Mouse (Mus musculus): ENCODE data around the gene Mospd3.

The Mospd3 gene

DNA sequence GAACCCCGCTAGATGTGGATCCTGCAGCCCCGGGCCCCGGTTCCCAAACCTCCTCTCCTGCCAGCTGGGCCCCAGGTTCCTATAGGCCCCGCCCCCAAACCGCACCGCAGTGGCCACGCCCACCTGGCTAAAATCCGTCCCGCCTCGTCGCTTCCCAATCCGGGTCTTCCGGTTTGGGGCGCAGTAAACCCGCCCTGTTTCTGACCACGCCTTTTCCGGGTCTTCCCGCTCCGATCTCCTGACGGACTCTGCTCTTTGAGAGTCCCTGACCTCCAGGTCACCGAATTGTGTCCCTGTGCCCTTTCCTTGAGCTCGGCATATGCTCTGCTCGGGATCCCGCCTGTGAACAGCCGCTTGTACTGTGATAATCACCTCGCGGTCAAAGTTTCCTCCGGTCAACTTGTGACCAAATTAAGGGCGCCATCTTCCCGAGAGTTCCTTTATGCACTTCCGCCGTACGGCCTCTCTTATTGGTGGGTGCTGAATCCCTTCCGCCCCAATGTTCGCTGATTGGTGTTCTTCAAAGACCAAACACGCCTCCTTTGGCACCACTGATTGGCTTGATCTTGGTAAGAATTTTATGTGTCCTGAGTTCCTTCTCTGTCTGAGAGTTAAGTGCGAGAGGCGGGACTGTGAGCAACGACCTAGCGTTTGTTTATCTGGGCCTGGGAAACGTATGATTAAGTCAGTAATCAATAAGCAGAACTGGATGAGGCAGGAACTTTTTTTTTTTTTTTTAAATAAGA lies at the start of gene Mospd3:
Mospd3 (minus strand) TSS at position 440 of the 746 bp plus-strand sequence.
- DNase-seq (ENCODE audit: low spot score): peak; percentile 98

DNA sequence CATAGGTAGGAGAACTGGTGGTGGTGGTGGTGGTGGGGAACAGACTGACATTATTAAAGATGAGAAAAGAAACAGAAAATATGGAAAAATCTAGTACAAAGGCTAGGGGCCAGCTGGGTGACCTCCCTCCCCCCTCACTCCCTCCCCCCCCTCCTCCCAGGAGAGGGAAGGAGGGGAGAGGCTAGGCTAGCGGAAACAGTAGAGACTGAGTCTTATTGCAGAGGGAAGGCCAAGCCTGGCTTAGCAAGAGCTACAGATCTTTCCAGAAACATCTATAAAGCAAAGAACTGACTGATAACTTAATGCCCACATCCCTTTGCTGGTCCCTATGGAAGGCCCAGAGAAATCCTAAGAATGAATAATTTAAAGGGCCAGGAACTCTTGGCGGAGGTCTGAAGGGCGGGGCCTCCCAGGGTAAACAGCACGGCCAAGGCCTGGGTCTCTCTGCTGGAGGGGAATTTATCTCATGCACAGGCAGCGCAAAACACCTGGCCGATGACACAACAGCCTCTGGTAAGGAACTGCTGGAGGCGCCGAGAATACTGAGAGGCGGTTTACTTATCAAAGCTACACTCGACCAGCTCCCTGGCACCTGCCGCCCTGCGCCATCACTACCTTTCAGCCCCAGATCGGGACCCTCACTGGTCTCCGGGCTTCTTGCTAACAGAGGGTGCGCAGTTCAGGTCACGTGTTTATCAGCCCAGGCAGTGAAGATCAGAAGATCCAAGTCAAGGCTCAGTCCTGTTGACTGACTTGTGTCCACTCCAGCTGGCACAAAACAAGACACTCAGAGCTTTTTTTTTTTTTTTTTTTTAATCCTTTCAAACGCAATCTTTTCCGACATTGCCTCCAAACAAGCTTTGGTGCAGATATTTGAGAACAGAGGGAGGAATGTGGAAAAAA lies 49.1 kb upstream of the Mospd3 start:
- no peak for DNase-seq (ENCODE audit: low spot score)

GRCm38 (mm10) chr5:137649251-137649650 lies 48.4 kb upstream of the Mospd3 start:
- no peak for DNase-seq (ENCODE audit: low spot score)

GRCm38 (mm10) chr5:137647827-137648601 lies 47.2 kb upstream of the Mospd3 start:
- DNase-seq (ENCODE audit: low spot score): no peak

- DNase-seq (ENCODE audit: low spot score): no peak
These were observed 44.8 kb upstream of the Mospd3 start, which contains the start of gene Irs3 for GRCm38 (mm10) chr5:137645652-137646091. Gene Irs3, minus strand, starts transcription at chr5:137645714.

DNA sequence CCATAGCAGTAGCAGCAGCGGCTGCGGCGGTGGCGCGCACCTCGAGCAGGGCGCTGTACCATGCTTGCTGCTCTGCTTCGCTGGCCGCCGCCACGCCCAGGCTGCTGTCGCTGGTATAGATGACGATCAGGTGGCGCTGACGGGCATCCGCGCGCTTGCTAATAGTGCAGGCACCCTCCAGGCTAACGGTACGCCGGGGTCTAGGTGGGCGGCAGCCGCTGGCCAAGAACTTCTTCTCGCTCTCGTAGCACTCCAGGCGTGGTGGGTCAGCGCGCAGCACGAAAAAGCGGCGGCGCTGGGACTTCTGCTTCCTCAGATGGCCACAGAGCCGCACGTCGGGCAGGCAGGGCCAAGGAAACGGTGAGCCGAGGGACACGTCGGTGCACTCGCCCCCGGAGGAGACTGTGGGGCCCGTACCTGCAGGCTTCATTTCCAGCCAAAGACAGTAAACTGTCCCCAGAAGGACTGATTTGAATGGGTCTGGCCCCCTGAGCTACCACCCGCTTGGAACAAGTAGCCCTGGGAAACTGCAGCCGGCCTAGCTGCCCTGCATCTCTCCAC lies 44.3 kb upstream of the Mospd3 start:
- DNase-seq (ENCODE audit: low spot score): no peak

DNA sequence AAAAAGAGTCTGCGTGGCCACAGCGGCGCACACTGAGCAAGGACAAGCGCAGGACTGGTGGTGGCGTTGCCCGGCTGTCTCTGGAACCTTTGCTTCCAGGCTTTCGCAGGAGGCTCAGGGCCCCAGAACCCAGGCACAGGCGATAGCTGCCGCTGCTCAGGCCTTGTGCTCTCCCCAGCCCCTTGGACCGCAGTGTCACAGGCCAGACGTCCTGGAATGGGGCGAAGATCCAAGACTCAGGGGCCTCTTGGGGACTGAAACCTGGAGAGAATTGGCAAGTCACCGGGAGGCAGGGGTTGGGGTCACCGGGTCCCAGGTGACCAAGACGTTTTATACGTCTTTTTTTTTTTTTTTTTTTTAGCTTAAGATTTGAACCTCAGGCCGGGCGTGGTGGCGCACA lies 43.6 kb upstream of the Mospd3 start:
- DNase-seq (ENCODE audit: low spot score): no peak

DNA sequence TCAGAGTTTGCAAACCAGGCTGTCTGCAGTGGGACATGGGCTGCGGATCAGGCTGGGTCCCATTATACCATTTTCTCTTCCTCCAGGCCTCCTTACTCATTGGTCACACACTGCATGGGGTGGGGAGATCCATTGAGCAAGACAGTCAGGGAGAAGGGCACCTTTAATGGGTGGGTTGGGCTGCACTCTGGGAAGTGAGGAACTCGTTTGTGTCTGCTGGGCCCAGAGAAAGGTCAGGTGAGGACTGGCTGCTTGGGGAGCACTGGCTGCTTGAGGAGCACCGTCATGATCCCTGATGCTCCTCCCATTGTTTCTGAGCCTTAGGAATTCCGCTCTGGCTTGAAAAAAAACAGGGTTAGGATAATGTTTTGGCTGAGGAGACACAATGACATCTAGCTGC lies 42.0 kb upstream of the Mospd3 start:
- no peak for DNase-seq (ENCODE audit: low spot score)

DNA sequence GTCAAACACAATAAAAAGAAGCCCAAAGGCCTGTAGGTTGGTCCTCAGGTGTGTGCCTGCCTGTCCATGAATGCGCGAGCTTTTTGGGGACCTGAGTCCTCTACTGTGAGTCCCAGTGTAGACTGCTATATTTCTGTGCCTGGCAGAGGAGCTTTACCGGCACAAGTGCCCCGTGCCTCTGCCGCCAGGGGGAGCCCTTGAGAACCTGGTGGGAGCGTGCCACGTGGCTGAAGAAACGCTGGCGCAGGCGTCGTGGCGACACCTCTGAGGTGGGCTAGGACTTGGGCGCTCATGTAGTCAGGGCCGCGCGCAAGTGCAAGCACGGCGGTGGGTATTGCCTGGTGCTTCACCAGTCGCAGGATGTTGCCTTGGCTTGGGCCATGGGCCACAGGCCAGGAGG lies 40.2 kb upstream of the Mospd3 start, which contains the start of gene Sap25:
Sap25 (plus strand) TSS at position 281 of the 400 bp plus-strand sequence.
- DNase-seq (ENCODE audit: low spot score): no peak

GRCm38 (mm10) chr5:137639472-137639871 lies 38.6 kb upstream of the Mospd3 start:
- no peak for DNase-seq (ENCODE audit: low spot score)

DNA sequence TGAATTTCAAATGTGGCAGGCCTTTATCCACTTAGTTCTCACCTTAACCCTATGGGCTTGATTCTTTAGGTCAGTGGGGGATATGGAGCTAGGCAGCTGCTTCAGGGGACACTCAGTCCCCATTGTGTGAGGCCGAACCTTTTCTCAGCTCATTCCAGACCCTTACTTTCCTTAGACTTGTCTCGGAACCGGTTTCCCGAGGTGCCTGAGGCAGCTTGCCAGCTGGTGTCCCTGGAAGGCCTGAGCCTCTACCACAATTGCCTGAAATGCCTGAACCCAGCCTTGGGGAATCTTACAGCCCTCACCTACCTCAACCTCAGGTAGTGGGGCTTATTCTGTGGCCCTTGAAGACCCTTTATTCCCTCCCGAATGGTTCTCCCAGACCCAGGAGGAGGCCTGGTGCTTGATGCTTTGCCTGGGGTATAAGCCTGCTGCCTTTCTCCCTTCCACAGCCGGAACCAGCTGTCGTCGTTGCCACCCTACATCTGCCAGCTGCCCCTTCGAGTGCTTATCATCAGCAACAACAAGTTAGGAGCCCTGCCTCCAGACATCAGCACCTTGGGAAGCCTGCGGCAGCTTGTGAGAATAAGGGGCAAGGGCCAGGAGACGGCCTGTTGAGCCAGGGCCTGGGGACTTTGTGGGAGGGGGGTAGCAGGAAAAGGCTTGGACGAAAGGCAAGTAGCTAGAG lies 32.7 kb upstream of the Mospd3 start:
- no peak for DNase-seq (ENCODE audit: low spot score)

GRCm38 (mm10) chr5:137631591-137631990 lies 30.7 kb upstream of the Mospd3 start:
- no peak for DNase-seq (ENCODE audit: low spot score)

GRCm38 (mm10) chr5:137631171-137631570 lies 30.3 kb upstream of the Mospd3 start:
- no peak for DNase-seq (ENCODE audit: low spot score)

DNA sequence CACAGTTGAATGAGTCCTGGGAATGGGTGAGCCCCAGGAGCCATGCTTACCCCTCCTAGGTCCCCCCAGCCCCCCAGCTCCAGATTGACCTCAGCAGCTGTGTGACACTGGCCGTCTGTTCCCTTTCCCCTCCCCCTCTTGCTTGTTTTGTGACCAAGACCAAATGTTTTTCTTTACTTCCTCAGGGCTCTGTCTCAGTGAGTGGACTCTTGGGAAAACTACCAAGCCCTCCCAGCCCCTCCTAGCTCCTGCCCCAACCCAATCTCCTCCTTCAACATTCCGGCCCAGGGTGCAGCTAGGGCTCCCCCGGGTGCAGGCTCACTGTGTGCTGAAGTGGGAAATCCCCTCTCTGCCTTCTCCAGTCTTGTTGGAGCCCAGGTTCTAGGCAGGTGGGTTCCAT lies 29.7 kb upstream of the Mospd3 start:
- DNase-seq (ENCODE audit: low spot score): no peak

DNA sequence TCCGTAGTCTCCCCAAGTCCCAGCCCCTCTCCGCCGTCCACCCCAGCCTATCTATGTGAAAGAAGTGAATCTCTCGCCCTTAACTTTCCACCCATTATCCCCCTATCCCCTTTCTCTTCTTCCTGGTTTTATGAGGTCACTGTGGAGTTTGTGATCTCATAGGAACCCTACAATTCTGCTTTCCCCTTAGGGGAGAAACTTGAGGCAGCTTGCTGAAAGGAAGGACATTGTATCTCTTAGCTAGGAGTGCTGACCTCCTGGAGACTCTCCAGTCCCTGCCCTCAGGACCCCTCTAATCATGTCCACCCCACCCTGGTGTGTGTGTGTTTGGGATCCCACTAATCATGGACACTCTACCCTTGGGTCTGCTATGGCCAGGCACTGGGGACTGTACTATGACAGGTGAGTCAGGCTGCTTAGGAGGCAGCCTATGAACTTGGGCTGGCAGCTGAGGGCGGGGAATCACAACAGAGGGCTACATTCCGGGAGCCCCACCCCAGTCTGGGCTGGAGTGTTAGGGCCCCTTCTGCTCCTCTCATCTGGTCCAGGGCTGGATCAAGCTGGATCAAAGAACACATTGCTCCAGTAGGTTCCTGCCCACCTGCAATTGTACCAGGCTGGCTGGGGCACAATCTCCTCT lies 29.2 kb upstream of the Mospd3 start:
- DNase-seq (ENCODE audit: low spot score): no peak

DNA sequence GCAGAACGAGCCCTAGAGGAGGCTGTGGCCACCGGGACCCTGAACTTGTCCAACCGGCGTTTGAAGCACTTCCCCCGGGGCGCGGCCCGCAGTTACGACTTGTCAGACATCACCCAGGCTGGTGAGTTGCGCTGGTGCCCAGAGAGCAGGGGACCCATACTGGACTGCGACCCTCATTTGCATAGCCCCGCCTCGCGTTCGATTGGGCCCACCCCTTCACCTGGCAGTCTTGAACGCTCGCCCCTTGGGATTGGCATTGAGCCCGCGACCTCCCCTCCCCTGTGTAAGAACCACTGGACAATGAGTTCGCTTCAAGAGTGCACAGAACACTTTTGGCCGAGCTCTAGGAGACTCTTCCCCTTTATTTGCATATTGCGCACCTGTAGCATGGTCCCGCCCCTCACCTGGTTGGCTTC lies 28.5 kb upstream of the Mospd3 start:
- DNase-seq (ENCODE audit: low spot score): no peak

GRCm38 (mm10) chr5:137628498-137629305 lies 27.8 kb upstream of the Mospd3 start, which contains the start of the genes Fbxo24, Lrch4 and Gm20605:
Gene Fbxo24, minus strand, starts transcription at chr5:137629002.
Gene Lrch4, plus strand, starts transcription at chr5:137629121.
Gene Gm20605, plus strand, starts transcription at chr5:137629175.
- peak; percentile 99 for DNase-seq (ENCODE audit: low spot score)

DNA sequence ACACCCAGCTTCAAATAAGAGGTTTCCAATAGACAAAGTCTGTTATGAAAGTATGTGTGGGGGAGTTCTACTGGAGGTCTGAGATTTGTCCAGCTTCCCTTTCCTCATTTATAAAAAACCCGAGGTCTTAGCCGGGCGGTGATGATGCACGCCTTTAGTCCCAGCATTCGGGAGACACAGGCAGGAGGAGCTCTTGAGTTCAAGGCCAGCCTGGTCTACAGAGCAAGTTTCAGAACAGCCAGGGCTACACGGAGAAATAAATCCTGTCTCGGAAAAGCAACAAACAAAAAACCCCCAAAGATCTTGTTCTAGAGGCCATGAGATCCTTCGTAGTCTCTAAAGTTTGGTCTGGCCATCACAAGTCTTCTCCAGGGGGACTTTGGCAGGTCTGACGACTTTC lies 27.1 kb upstream of the Mospd3 start:
- DNase-seq (ENCODE audit: low spot score): no peak

GRCm38 (mm10) chr5:137623937-137624530 lies 23.2 kb upstream of the Mospd3 start:
- no peak for DNase-seq (ENCODE audit: low spot score)

Measured in c-Kit-positive CD71-positive TER-119-positive erythroid progenitor cells, embryonic 14.5 days (primary cell).